Mouse (Mus musculus) heart, adult 18-20 months (tissue): ENCODE data around the gene 9030025P20Rik. TPM values are rescaled to one million over a fixed set of nuclear protein-coding genes. Genes with fewer than 3 reads are reported as not detected.
"Not testable (repeated sequence)": the region's sequence is repeated elsewhere in the genome, so short reads cannot be mapped to it uniquely, and the experiment has no call there.

Experiments
- DNase-seq, 2 experiments: peaks; one replicate each; pipeline ENCODE4 v3.0.0; 2021 to 2022; ENCODE audit warnings: mixed read lengths in 1 of 2
- long read RNA-seq, 2 experiments: library from polyadenylated mRNA; stranded (forward); transcript quantifications; one replicate each; pipeline ENCODE4 v2.0.0; 2021
- total RNA-seq, 2 experiments: library from RNA; stranded (reverse); gene quantifications; 2 replicates each; pipeline ENCODE4 v1.2.3; 2021

The 9030025P20Rik gene
- 1 to 10 TPM; 2.0 to 2.5 TPM for total RNA-seq
- long read RNA-seq, experiment 1, partial matches to known transcripts = 2 of 2 reads
- long read RNA-seq, experiment 1, other reads (novel, unspliced or antisense) = 0 of 2 reads
- long read RNA-seq, experiment 2 = 0 reads

DNA sequence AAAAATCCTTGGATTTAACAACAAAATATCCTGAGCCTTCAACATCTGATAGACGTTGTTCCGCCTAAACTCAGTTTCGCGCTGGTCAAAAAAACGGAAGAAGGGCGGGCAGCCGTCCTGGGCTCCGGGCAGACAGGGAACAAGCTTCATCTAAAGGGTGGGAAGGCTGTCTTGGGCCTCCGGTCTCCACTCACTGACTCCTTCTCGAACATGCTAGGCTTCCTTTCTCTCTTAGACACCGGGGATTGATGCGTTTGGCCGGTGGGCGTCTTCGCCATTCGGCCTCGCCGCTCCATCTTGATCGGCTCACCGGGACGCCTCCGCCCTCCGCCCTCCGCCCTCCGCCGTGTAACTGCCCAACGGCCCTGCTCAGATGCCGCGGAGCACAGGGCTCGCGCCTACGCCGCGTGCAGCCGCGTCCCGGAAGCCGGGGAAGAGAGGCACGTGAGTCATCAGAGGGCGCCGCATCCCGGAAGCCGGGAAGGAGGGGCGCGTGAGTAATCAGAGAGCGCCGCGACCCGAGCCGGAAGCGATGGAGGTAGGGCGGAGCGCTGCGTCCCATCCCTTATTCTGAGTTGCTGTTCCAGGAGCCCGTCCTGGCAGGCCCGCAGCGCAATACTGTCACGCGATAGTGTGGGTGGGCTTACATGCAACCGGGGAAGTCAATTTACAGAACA is at the start of gene 9030025P20Rik, which contains the start of gene Gm3417:
9030025P20Rik (plus strand) TSS at position 107 of the 677 bp plus-strand sequence.
Gm3417 (minus strand) TSS at position 429 of the 677 bp plus-strand sequence.
- not testable (repeated sequence) for DNase-seq

DNA sequence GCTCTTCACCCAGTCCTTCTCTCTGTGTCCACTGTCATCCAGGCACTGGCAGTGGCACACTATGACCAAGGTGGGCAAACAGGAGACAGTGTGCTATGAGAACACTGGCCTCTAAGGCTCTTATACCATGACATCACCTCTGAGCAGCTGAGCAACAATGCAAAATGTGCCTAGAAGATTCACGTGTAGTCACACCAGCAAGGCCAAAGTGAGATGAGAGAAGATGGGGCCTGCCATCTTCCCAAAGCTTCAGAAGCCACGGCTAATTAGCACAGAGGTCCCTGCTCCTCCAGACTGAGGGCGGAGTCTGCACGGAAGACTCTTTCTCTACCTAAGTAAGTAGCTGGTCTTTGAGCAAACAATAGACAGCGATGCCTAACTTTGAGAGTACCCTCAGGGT is 49.6 kb upstream of the 9030025P20Rik start:
- DNase-seq = no peak

DNA sequence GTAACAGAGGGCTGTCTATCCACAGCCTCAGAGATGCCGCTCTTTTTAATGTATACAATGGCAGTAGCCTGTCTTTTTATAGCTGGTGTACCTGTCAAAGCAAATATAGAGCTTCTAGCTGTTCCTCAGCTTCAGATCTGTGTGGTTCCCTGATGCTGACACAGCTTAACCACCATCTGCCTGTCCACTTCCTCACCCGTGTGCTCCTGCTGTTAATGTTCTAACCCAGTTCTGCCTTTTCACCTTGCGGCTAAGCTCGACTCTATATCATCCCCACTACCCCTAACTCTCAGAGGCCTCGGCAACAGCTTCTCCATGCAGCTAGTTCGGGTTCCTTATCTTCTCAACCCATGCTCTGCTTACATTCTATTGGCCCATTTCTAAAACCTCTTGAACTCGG is 47.6 kb upstream of the 9030025P20Rik start:
- DNase-seq = no peak

DNA sequence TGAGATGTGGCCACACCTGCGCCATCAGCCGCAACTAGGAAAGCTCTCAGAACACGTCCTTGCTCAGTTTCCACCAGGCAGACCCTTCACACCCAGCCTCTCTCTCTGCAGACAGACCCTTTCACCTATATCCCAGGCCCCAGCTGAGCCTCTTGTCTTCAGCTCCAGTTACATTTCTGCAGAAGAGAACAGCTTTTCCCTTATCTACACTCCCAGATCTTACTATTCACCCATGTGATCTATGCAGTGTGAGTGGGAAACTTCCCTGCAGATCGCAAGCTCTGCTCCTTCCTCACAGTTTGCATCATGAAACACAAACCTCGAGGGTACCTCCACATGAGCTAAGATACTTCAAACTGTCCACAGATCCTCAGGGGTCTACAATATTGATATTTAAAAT is 46.8 kb upstream of the 9030025P20Rik start:
- no peak for DNase-seq

DNA sequence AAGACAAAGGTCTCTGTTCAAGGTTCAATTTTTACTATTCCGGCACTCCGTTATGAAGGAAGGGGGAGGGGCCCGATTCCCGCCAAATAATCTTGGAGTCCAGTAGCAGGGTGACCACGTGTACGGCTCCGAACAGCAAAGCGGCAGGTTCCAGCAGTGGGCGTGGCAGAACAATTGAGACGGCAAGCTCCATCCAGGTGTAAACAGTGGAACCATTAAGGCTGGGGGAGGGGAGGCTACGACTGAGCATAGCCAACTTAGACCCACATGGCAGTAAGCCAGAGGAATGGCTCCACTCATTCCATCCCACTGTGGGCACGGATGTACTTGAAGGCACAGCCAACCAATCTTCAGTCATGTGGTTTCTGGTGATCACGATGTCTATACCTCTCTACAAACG is 43.0 kb upstream of the 9030025P20Rik start:
- not testable (repeated sequence) for DNase-seq

DNA sequence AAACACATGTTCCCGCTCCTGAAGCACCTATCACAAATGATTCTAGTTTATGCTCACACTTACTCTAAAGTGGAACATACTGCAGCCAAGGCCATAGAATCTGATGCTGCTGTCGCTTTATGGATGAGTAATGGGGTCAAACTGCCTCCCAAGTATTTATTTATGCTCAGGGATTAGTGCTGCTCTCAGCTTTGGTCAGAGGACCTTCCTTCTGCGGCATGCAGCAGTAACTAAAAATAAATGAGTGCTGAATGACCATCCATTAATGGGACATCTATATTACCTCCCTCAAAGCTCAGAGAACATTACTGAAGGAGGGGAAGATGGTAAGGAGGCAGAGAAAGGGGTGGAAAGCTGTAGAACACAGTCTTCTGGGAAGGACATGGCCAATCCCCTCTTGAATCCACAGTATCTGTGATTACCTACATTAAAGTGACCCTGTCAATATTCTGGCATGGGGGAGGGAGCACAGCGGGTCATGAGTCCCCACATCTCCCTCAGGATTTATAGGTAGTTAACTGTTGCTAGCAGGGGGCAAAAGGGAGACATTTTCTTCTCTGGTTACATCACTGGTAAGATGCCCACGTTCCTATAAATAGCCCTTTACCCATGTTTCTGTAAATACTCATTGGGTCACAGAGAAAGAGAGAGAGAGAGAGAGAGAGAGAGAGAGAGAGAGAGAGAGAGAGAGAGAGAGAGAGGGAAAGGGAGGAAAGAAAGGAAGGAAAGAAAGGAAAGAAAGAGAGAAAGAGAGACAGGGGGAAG is 42.2 kb upstream of the 9030025P20Rik start:
- no peak for DNase-seq

DNA sequence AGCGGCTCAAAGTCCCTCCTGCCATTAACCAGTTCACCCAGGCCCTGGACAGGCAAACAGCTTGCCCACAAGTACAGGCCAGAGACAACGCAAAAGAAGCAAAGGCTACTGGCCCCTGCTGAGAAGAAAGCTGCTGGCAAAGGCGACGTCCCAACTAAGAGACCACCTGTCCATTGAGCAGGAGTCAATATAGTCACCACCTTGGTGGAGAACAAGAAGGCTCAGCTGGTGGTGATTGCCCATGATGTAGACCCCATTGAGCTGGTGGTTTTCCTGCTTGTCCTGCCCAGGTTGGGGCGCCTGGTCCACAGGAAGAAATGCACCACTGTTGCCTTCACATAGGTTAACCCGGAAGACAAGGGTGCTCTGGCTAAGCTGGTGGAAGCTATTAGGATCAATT is 36.1 kb upstream of the 9030025P20Rik start:
- peak in 1 of 2 experiments; percentile 9 for DNase-seq

DNA sequence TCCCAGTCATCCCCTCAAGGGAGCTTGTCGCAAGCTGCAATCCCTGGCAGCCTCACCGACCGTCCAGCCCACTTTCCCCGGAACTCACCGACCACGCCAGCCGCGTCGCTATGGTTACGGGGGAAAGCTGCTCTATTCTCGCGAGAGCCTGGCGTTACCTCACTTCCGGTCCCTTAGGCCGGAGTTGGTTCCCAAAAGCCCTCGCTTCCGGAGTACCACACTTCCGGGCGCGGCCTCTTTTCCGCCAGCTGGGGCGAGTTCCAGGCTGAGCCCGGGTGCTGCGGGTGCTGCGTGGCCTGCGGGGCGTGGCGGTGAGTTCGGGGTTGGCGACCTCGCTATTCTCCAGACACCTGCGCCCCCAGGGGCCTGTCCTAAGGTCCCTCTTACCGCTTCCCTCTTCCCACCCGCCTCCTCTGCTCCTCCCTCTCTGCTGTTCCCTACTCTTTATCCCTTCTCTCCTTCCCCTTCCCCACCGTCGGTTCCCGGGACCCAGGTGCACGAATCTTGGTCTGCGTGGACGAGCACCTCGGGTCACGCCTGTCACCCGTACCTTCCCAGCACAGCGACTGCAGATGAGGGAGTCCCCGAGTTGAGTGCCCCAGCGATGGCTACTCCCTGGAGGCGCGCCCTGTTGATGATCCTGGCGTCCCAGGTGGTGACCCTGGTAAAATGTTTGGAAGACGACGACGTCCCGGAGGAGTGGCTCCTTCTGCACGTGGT is 35.1 kb upstream of the 9030025P20Rik start, which contains the start of the genes Wdr27 and 1600012H06Rik:
Wdr27 (minus strand) TSS at position 150 of the 720 bp plus-strand sequence.
1600012H06Rik (plus strand) TSS at position 176 of the 720 bp plus-strand sequence.
- DNase-seq = peak; percentile 99 to 100

DNA sequence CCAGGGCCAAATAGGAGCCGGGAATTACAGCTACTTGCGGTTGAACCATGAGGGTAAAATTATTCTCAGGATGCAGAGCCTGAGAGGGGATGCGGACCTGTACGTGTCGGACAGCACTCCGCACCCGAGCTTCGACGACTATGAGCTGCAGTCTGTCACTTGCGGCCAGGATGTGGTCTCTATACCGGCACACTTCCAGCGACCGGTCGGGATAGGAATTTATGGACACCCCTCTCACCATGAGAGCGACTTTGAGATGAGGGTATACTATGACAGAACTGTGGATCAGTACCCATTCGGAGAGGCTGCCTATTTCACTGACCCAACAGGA is 34.6 kb upstream of the 9030025P20Rik start:
- DNase-seq = no peak

DNA sequence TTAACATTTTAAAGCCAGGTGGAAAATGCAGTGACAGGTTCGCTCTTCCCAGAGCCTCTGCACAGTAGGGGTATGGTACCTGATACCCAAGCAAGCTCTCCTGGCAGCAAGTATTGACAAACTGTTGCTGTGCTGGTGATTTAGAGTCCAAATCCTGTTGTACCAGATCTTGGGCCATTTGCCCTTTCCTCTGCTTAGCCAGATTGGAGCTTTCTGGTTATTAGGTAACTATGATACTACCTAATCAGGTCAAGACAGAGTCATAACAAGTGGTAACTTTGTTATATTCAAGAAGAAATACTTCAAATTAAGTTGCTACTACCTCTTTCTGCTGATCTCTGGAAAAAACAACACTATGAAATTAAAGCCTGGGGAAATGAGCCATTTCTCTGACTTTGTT is 33.7 kb upstream of the 9030025P20Rik start:
- DNase-seq = no peak

DNA sequence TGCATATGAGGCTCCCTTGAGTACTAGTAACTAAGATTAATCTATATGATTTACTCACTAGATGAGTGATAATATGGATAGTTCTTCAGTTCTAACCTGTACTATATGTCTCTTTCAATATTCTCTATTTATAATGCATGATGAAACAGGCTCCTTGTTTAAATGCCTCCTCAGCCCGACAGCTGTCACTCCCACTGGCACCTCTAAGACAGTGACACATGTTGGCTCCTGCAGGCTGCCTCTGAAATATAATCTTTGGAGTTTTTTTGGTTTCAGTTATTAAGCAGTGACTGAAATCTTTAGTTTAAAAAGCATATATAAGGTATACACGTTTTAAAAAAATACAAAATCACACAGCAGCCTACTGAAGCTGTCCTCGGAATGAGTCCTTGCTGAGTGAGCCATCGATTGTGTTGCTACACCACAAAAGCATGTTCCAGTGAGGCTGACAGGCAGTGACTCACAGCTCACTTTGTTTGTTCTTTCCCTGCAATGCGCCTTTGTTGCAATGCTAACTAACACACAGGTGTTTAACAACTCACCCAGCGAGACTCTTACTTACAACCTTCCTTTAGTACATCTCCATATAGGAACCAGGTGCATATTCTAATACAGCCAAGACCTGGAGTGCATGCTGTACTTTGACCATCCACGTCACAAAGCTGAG is 29.0 kb upstream of the 9030025P20Rik start:
- DNase-seq = no peak

DNA sequence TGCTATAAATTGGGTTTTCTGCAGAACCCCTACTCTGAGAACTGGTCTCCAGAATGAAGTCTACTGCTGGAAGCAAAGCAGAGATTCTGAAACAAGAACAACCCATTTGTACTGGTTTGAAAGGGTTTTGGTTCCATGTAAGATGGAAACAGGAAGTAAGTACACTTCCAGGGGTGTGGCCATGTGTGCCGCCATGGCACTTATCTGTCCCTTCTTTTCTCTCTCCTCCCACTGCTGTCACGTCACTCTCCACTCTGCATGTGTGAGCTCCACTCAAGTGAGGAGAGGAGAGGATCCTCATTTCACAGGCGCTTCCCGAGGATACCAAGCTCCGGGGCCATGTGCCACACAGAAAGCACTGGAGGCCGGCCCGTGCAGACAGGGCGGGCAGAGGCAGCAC is 24.8 kb upstream of the 9030025P20Rik start:
- peak in 1 of 2 experiments; percentile 46 for DNase-seq

DNA sequence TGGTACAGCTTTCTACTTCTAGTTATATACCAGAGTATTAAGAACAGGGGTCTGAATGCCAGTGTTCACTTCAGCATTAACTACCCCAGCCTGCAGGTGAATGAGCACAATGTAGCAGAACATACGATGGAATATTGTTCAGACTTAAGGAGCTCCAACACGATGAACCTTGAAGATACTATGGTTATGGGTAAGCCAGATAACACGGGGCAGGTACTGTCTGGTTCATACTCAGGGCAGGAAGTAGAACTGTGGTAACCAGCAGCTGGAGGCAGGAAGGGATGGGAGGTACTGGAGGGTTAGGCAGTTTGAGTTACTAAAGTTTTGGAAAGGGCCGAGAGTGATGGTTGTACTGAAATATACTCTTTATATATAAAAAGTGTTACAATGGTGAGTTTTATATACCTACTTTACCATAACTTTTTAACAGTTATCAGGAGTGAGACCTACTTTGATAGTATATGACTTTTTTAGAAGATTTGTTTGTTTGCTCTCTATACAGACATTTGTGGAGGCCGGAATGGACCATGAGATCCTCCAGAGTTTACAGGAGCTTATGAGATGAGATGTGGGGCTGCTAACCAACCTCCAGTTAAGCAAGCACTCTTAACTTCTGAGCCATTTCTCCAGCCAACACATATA is 19.5 kb upstream of the 9030025P20Rik start:
- DNase-seq = no peak

DNA sequence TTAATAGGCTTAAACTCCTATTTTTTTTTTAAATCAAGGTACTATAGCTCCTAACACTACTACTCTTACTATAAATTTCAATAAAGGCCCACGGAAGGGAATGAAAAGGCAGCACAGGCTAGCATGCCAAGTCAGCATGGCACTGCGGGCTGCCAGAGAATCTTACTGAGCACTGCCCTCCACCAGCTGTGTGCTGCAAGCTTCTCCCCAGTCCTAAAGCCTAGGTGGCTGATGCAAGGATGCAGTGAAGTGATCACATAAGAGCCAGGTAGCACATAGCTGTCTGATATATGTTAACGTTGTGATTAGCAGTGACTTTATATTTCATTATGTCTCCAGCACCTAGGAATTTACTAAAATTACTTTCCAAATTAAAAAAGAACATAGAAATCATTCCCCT is 18.3 kb upstream of the 9030025P20Rik start:
- no peak for DNase-seq

DNA sequence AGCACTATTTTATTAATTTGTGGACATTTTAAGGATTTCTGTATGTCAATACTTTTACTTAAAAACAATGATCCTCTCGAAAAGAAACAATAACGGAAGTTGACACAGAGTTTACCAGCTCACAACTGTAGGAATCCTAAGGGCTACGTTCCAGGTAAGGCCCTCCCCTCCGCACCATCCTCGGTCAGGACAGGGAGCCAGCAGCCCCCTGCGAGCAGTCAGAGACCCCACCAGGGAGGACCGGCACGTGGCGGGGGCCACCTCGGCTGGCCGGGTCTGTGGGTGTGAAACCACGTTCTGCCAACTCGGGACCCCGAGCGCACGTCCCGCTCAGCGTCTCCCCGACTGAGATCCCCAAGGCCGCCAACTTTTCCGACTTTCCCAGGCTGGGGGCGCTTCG is 17.7 kb upstream of the 9030025P20Rik start:
- DNase-seq = peak; percentile 11 to 36

DNA sequence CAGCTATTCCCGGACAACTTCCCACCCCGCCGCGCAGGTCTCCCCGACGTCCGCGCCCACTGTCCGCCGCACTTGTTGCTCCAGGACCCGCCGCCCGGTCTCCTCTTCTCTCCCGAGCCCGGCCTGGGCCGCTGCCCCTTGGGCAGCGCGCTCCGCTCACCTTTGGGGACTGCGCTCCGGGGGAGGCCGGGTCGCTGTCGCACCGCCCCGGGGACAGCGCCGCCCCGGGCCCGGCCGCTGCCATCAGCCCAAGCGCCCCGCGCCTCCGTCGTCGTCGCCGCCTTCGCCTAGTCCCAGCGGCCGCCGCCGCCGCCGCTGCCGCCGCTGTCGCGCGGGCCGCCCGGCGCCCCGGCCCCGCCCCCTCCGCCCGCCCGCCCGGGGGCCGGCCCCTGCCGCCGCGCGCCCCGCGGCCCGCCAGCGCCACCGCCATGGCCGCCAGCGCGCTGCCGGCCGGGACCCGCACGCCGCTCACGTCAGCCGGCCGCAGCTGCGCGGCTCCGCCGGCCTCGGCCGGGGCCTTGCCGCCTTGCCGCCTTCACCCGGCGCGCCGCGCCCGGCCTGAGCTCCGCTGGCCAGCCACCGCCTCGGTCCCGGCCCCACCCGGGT is 17.2 kb upstream of the 9030025P20Rik start, which contains the start of gene Phf10:
Phf10 (minus strand) TSS at position 323 of the 606 bp plus-strand sequence.
- peak; percentile 44 to 59 for DNase-seq

DNA sequence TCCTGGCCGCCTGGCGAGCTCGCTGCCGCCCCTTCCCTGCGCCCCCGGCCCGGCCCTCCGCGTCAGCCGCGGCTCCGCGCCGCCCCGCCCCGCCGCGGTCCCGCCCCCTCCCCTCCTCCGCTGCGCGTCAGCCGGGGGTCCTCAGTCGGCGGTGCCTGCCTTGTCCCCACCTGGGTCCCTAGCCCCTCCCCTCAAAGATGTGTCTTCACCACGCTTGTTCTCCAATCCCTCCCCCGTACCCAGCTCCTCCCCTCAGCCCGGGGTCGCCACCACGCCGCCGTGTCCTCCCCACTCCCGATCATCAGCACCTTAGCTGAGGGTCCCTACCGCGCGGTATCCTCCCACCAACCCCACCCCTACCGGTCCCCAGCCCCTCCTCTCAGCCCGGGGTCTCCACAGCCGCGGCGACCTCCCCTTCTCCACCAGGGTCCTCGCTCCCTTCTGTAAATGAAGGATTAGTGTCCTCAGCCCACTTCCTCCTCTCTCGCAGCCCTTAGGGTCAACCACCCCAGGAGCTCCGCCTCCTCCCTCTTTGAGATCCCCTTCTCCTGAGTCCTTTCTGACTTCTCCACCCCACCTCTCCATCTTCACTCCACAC is 16.6 kb upstream of the 9030025P20Rik start:
- DNase-seq = not testable (repeated sequence)

DNA sequence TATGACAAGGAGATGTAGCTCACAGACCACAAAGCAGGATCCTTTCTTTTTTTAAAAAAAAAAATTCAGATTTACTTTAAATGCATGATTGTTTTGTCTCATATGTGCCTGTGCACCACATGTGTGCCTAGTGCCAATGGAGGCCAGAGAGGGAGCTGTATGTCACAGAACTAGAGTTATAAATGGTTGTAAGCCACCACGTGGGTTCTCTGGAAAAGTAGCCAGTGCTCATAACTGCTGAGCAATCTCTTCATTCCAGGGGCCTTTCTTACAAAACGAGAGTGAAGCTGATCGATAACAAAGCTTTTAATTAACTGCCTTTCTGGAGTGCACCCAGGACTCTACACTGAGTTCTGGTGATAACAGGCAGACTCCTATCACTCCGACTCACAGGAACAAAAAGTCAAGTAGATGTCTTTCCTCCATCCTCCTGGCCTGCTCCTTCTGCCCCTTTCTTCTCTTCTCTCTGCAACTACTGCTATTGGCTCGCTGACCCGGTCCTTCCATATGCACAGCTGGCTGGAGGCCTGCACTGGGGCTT is 9.8 kb upstream of the 9030025P20Rik start:
- DNase-seq = not testable (repeated sequence)

DNA sequence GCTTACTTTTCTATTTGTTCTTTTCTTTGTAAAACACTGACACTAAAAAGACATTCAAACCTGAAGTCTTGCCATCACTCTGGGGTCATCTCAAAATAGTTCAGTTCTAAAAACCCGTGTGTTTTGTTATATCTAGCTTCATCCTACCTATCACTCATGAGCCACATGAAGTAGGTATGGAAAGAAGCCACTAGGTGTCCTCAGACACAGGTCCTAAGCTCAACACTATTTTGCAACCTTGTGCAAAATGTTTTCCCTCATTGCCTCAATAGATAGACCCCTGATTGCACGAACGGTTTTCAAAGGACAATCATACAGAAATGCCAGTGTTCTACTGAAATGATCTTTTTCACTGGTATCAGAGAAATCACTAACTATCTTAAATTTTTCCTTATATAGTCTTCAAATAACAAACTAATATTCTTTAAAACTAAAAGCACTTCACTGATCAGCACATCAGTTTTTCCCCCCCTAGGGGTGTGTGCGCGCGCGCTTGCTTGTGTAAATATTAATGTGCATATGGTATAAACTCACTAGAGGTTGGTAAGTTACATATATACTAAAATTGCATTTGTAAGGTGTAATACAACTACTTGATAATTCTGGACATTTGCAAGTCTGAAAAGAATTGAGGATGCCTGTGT is 428 bp upstream of the 9030025P20Rik start:
- DNase-seq = not testable (repeated sequence)
